Mouse (Mus musculus) megakaryocyte-erythroid progenitor cell, adult 5-6 weeks (primary cell): ENCODE measurements at regions not wholly inside any gene's neighbourhood (a gene's known extent, or its start where the extent isn't known, plus 50 kb on each side); places are given as distances from the start of the nearest gene placed in this dataset.

ENCODE experiments used
- ATAC-seq: replicated peaks from 2 replicates; pipeline ENCODE4 v1.8.0; 2016; ENCODE audit warnings: mild to moderate bottlenecking, inconsistent platforms; ENCODE audit not compliant: severe bottlenecking, poor library complexity, low FRiP score, low TSS enrichment

GRCm38 (mm10) chr10:98257980-98258707 is 531.6 kb upstream of the C030005K15Rik start:
- ATAC-seq, result no peak

- no peak for ATAC-seq
Measured at GRCm38 (mm10) chr10:98259283-98259682, 532.7 kb upstream of the C030005K15Rik start.

- ATAC-seq, result no peak
Measured at GRCm38 (mm10) chr10:98268511-98268910, 542.0 kb upstream of the C030005K15Rik start.

- ATAC-seq, result no peak
Measured at GRCm38 (mm10) chr10:98291617-98292016, 565.1 kb upstream of the C030005K15Rik start.

- no peak for ATAC-seq
Measured at GRCm38 (mm10) chr10:98292140-98292539, 565.6 kb upstream of the C030005K15Rik start.

- no peak for ATAC-seq
Measured at GRCm38 (mm10) chr10:98305667-98306066, 579.1 kb upstream of the C030005K15Rik start.

GRCm38 (mm10) chr10:98309667-98310066 is 583.1 kb upstream of the C030005K15Rik start:
- ATAC-seq, result no peak

- no peak for ATAC-seq
Measured at GRCm38 (mm10) chr10:98311403-98311802, 584.8 kb upstream of the C030005K15Rik start.

- no peak for ATAC-seq
Measured at GRCm38 (mm10) chr10:98318416-98318815, 591.9 kb upstream of the C030005K15Rik start.

- ATAC-seq, result no peak
Measured at GRCm38 (mm10) chr10:98323846-98324245, 590.4 kb upstream of the Atp2b1 start.

GRCm38 (mm10) chr10:98324591-98324990 is 589.6 kb upstream of the Atp2b1 start:
- ATAC-seq, result no peak

- ATAC-seq, result no peak
Measured at GRCm38 (mm10) chr10:98325720-98326119, 588.5 kb upstream of the Atp2b1 start.

- ATAC-seq, result no peak
Measured at GRCm38 (mm10) chr10:98332682-98333081, 581.5 kb upstream of the Atp2b1 start.

- ATAC-seq, result no peak
Measured at GRCm38 (mm10) chr10:98333411-98334067, 580.7 kb upstream of the Atp2b1 start.

- ATAC-seq, result no peak
Measured at GRCm38 (mm10) chr10:98343827-98344226, 570.4 kb upstream of the Atp2b1 start.

- no peak for ATAC-seq
Measured at GRCm38 (mm10) chr10:98349466-98349865, 564.7 kb upstream of the Atp2b1 start.

GRCm38 (mm10) chr10:98350318-98350926 is 563.8 kb upstream of the Atp2b1 start:
- ATAC-seq, result no peak

GRCm38 (mm10) chr10:98352061-98352460 is 562.1 kb upstream of the Atp2b1 start:
- ATAC-seq, result no peak

- no peak for ATAC-seq
Measured at GRCm38 (mm10) chr10:98354486-98354885, 559.7 kb upstream of the Atp2b1 start.

GRCm38 (mm10) chr10:98364604-98365003 is 549.6 kb upstream of the Atp2b1 start:
- ATAC-seq, result no peak

GRCm38 (mm10) chr10:98372561-98372960 is 541.6 kb upstream of the Atp2b1 start:
- ATAC-seq, result no peak
